Mouse (Mus musculus) embryo, embryonic 10.5 days (tissue): ENCODE measurements around the gene Gm9495.
"Not testable (repeated sequence)": the region's sequence is repeated elsewhere in the genome, so short reads cannot be mapped to it uniquely, and the experiment has no call there.

Source experiments
- DNase-seq: peaks from one replicate; pipeline ENCODE4 v3.0.0-alpha.2; 2015; ENCODE audit warnings: low spot score

Gene Gm9495

DNA sequence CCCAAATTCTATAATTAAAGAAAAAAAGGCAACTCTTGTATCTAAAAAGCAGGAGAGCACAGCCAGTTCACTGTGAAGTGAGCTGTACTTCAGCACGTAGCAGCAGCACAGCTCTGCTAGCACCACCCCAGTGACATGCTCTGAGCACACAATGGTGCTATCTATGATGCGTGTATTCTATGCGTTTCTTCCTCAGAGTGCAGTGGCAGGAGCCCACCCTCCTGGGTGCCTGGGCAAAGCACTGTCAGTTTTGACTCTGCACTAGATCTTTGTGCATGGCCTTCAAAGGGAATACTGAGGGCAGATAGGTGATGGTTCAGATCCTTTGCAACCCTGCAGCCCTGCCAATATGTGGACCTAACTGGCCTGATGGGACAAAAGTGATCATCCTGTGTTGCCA is at the start of gene Gm9495:
Gm9495 (minus strand) TSS at position 101 of the 400 bp plus-strand sequence.
- DNase-seq: not testable (repeated sequence)

- DNase-seq: not testable (repeated sequence)
Observed at GRCm38 (mm10) chr8:69474946-69475345, 21.6 kb upstream of the Gm9495 start.

DNA sequence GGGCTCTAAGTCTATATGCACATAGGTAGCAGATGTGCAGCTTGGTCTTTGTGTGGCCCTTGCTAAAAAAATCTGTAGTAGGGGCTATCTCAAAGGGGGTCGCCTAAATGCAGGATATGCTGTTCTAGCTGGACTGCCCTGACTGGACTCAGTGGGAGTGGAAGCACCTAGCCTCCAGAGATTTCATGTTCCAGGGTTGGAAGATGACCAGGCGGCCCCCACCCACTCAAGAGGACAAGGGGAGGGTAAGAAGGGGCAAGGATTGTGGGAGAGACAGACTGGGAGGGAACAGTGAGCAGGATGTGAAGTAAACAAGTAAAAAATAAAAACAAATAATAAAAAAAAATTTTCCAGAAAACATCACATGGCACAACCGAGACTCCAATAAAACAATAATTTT is 33.3 kb downstream of the Gm9495 start:
- not testable (repeated sequence) for DNase-seq

DNA sequence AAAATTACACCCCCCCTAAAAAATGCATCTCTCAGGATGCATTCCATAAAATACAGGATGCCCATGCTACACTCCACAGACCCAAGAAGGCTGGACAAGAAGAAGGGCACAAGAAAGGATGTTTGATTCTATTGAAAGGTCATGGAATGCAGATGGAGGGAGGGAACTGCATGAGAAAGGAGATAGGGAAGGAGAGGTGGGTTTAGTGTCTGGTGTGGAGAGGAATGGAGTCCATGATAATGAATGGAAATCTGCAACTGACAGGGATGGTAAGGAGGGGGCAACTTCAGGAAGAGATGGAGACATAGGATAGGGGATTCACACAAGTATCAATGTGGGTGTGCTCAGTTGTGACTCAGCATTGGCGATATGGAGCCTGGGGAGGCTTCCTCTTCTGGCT is 39.0 kb downstream of the Gm9495 start:
- DNase-seq: no peak

- no peak for DNase-seq
Observed at GRCm38 (mm10) chr8:69404768-69405167, 48.6 kb downstream of the Gm9495 start.

GRCm38 (mm10) chr8:69399956-69400443 is 53.4 kb downstream of the Gm9495 start:
- DNase-seq: no peak

- DNase-seq: peak; percentile 33
Observed at GRCm38 (mm10) chr8:69399181-69399955, 54.0 kb downstream of the Gm9495 start.

GRCm38 (mm10) chr8:69396196-69396595 is 57.2 kb downstream of the Gm9495 start:
- no peak for DNase-seq

GRCm38 (mm10) chr8:69395050-69395789 is 58.1 kb downstream of the Gm9495 start:
- DNase-seq: peak; percentile 95

DNA sequence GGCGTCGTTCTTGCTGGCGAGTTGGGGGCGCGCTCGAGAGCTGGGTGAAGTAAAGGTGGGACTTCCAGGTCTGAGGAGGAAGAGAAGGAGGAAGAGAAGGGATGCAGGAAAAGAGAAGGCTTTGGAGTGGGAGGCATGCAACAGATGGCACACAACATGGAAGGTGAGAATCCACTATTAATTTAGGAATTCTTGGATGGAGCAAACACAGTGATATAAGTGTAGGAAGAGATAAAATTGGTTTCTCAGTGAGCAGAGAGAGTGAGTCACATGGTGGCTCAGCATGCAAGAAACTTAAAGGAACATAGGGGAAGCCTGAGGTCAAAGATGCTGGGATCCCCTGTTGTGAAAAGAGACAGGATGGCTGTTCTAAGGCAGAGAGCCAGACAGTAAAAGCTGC is 69.0 kb downstream of the Gm9495 start:
- no peak for DNase-seq
